Mouse (Mus musculus): ENCODE data around the gene Gm20388. TPM values are rescaled to one million over a fixed set of nuclear protein-coding genes. Genes with fewer than 3 reads are reported as not detected.

The Gm20388 gene
- polyA plus RNA-seq, 1 experiment from 2014 or later, result not detected

- Histone ChIP-seq H3K9ac (ENCODE audit: low read length) (no peak overlapping the region), H3K4me2 (ENCODE audit: low read length) (no peak overlapping the region), H3K4me3 (ENCODE audit: control insufficient read depth in 1 of 2, insufficient read depth in 1 of 2, low read depth in 1 of 2, low read length in 2 of 2) (no peak overlapping the region), H3K4me1 (ENCODE audit: control insufficient read depth in 2 of 2, insufficient read depth in 2 of 2, low read length in 2 of 2) (no peaks in the 10 kb centered on the region), H3K36me3 (ENCODE audit: control insufficient read depth, insufficient read depth, low read length) (no peaks in the 10 kb centered on the region), H3K27ac (replicated peaks in 1 of 2; ENCODE audit: control insufficient read depth in 1 of 2, insufficient read depth in 1 of 2, low read depth in 2 of 2, low read length in 2 of 2) (no peak overlapping the region), H3K9me3 (ENCODE audit: control insufficient read depth, low read length) (no peaks in the 10 kb centered on the region), H3K27me3 (ENCODE audit: control insufficient read depth, insufficient read depth, low read length) (peaks cover 4% of the 10 kb centered on the region; the same call in 1 of the 2 replicates)
- WGBS, result 54% methylated on average over 19 of the region's 19 CpGs
- ATAC-seq (ENCODE audit: insufficient number of reproducible peaks, insufficient read depth, low FRiP score, low read depth), result no peak
Observed at GRCm38 (mm10) chr8:121043719-121044440, 1133.2 kb downstream of the Gm20388 start.

GRCm38 (mm10) chr8:121047441-121047840, 1136.8 kb downstream of the Gm20388 start:
- no peak for ATAC-seq (ENCODE audit: insufficient number of reproducible peaks, insufficient read depth, low FRiP score, low read depth)
- H3K27ac ChIP-seq (replicated peaks in 1 of 2; ENCODE audit: control insufficient read depth in 1 of 2, insufficient read depth in 1 of 2, low read depth in 2 of 2, low read length in 2 of 2), result no peak overlapping the region
- WGBS, result 54% methylated on average over 9 of the region's 9 CpGs

GRCm38 (mm10) chr8:121058081-121058480, 1147.4 kb downstream of the Gm20388 start:
- H3K4me3 ChIP-seq (ENCODE audit: control insufficient read depth in 1 of 2, insufficient read depth in 1 of 2, low read depth in 1 of 2, low read length in 2 of 2), result no peak overlapping the region
- H3K36me3 ChIP-seq (ENCODE audit: control insufficient read depth, insufficient read depth, low read length), result no peaks in the 10 kb centered on the region
- no peak overlapping the region for H3K27ac ChIP-seq (replicated peaks in 1 of 2; ENCODE audit: control insufficient read depth in 1 of 2, insufficient read depth in 1 of 2, low read depth in 2 of 2, low read length in 2 of 2)
- H3K9ac ChIP-seq (ENCODE audit: low read length), result no peak overlapping the region
- H3K9me3 ChIP-seq (ENCODE audit: control insufficient read depth, low read length), result peaks cover 6% of the 10 kb centered on the region
- peaks cover 36% of the 10 kb centered on the region; the same call in 1 of the 2 replicates for H3K27me3 ChIP-seq (ENCODE audit: control insufficient read depth, insufficient read depth, low read length)
- no peak overlapping the region for H3K4me2 ChIP-seq (ENCODE audit: low read length)
- whole genome bisulfite sequencing, result 72% methylated on average over 9 of the region's 9 CpGs
- ATAC-seq (ENCODE audit: insufficient number of reproducible peaks, insufficient read depth, low FRiP score, low read depth), result no peak
- H3K4me1 ChIP-seq (ENCODE audit: control insufficient read depth in 2 of 2, insufficient read depth in 2 of 2, low read length in 2 of 2), result no peaks in the 10 kb centered on the region

More at GRCm38 (mm10) chr8:121047441-121047840, 1136.8 kb downstream of the Gm20388 start:
- Histone ChIP-seq H3K4me2 (ENCODE audit: low read length) (no peak overlapping the region), H3K9me3 (ENCODE audit: control insufficient read depth, low read length) (no peaks in the 10 kb centered on the region), H3K36me3 (ENCODE audit: control insufficient read depth, insufficient read depth, low read length) (no peaks in the 10 kb centered on the region), H3K4me3 (ENCODE audit: control insufficient read depth in 1 of 2, insufficient read depth in 1 of 2, low read depth in 1 of 2, low read length in 2 of 2) (no peak overlapping the region), H3K9ac (ENCODE audit: low read length) (no peak overlapping the region), H3K4me1 (ENCODE audit: control insufficient read depth in 2 of 2, insufficient read depth in 2 of 2, low read length in 2 of 2) (no peaks in the 10 kb centered on the region), H3K27me3 (ENCODE audit: control insufficient read depth, insufficient read depth, low read length) (peaks cover 4% of the 10 kb centered on the region)

GRCm38 (mm10) chr8:121059098-121059497, 1148.5 kb downstream of the Gm20388 start:
- Histone ChIP-seq H3K27me3 (ENCODE audit: control insufficient read depth, insufficient read depth, low read length) (peaks cover 37% of the 10 kb centered on the region; the same call in 1 of the 2 replicates), H3K27ac (replicated peaks in 1 of 2; ENCODE audit: control insufficient read depth in 1 of 2, insufficient read depth in 1 of 2, low read depth in 2 of 2, low read length in 2 of 2) (no peak overlapping the region), H3K4me3 (ENCODE audit: control insufficient read depth in 1 of 2, insufficient read depth in 1 of 2, low read depth in 1 of 2, low read length in 2 of 2) (no peak overlapping the region), H3K36me3 (ENCODE audit: control insufficient read depth, insufficient read depth, low read length) (no peaks in the 10 kb centered on the region), H3K4me2 (ENCODE audit: low read length) (no peak overlapping the region), H3K9ac (ENCODE audit: low read length) (no peak overlapping the region), H3K4me1 (ENCODE audit: control insufficient read depth in 2 of 2, insufficient read depth in 2 of 2, low read length in 2 of 2) (no peaks in the 10 kb centered on the region), H3K9me3 (ENCODE audit: control insufficient read depth, low read length) (peaks cover 6% of the 10 kb centered on the region)
- 73% methylated on average over 7 of the region's 7 CpGs for WGBS
- ATAC-seq (ENCODE audit: insufficient number of reproducible peaks, insufficient read depth, low FRiP score, low read depth), result no peak

- Histone ChIP-seq H3K4me3 (ENCODE audit: control insufficient read depth in 1 of 2, insufficient read depth in 1 of 2, low read depth in 1 of 2, low read length in 2 of 2) (no peak overlapping the region), H3K9me3 (ENCODE audit: control insufficient read depth, low read length) (peaks cover 6% of the 10 kb centered on the region), H3K9ac (ENCODE audit: low read length) (no peak overlapping the region), H3K4me1 (ENCODE audit: control insufficient read depth in 2 of 2, insufficient read depth in 2 of 2, low read length in 2 of 2) (no peaks in the 10 kb centered on the region), H3K27me3 (ENCODE audit: control insufficient read depth, insufficient read depth, low read length) (peaks cover 40% of the 10 kb centered on the region), H3K27ac (replicated peaks in 1 of 2; ENCODE audit: control insufficient read depth in 1 of 2, insufficient read depth in 1 of 2, low read depth in 2 of 2, low read length in 2 of 2) (no peak overlapping the region), H3K4me2 (ENCODE audit: low read length) (no peak overlapping the region), H3K36me3 (ENCODE audit: control insufficient read depth, insufficient read depth, low read length) (no peaks in the 10 kb centered on the region)
- 90% methylated on average over 6 of the region's 6 CpGs for WGBS
- ATAC-seq (ENCODE audit: insufficient number of reproducible peaks, insufficient read depth, low FRiP score, low read depth), result no peak
Observed at GRCm38 (mm10) chr8:121062521-121062920, 1151.9 kb downstream of the Gm20388 start.

- H3K9ac ChIP-seq (ENCODE audit: low read length), result no peak overlapping the region
- H3K27ac ChIP-seq (replicated peaks in 1 of 2; ENCODE audit: control insufficient read depth in 1 of 2, insufficient read depth in 1 of 2, low read depth in 2 of 2, low read length in 2 of 2), result no peak overlapping the region
- H3K4me1 ChIP-seq (ENCODE audit: control insufficient read depth in 2 of 2, insufficient read depth in 2 of 2, low read length in 2 of 2), result no peaks in the 10 kb centered on the region
- peaks cover 36% of the 10 kb centered on the region for H3K27me3 ChIP-seq (ENCODE audit: control insufficient read depth, insufficient read depth, low read length)
- no peak overlapping the region for H3K4me2 ChIP-seq (ENCODE audit: low read length)
- H3K36me3 ChIP-seq (ENCODE audit: control insufficient read depth, insufficient read depth, low read length), result no peaks in the 10 kb centered on the region
- ATAC-seq (ENCODE audit: insufficient number of reproducible peaks, insufficient read depth, low FRiP score, low read depth), result no peak
- WGBS, result 63% methylated on average over 13 of the region's 13 CpGs
- no peak overlapping the region for H3K4me3 ChIP-seq (ENCODE audit: control insufficient read depth in 1 of 2, insufficient read depth in 1 of 2, low read depth in 1 of 2, low read length in 2 of 2)
- H3K9me3 ChIP-seq (ENCODE audit: control insufficient read depth, low read length), result peaks cover 6% of the 10 kb centered on the region
Observed at GRCm38 (mm10) chr8:121063649-121064048, 1153.0 kb downstream of the Gm20388 start.

- no peak overlapping the region for H3K9ac ChIP-seq (ENCODE audit: low read length)
- no peak for ATAC-seq (ENCODE audit: insufficient number of reproducible peaks, insufficient read depth, low FRiP score, low read depth)
Observed at GRCm38 (mm10) chr8:121071454-121071853, 1160.8 kb downstream of the Gm20388 start.

More at GRCm38 (mm10) chr8:121071454-121071853, 1160.8 kb downstream of the Gm20388 start:
- peaks cover 3 to 7% of the 10 kb centered on the region in 2 experiments; a peak in 2 of 4 replicates for H3K4me1 ChIP-seq (ENCODE audit: control insufficient read depth in 2 of 2, insufficient read depth in 2 of 2, low read length in 2 of 2)
- no peak overlapping the region for H3K27ac ChIP-seq (replicated peaks in 1 of 2; ENCODE audit: control insufficient read depth in 1 of 2, insufficient read depth in 1 of 2, low read depth in 2 of 2, low read length in 2 of 2)
- H3K27me3 ChIP-seq (ENCODE audit: control insufficient read depth, insufficient read depth, low read length), result peaks cover 87% of the 10 kb centered on the region
- H3K4me2 ChIP-seq (ENCODE audit: low read length), result no peak overlapping the region
- no peaks in the 10 kb centered on the region for H3K36me3 ChIP-seq (ENCODE audit: control insufficient read depth, insufficient read depth, low read length)
- H3K4me3 ChIP-seq (ENCODE audit: control insufficient read depth in 1 of 2, insufficient read depth in 1 of 2, low read depth in 1 of 2, low read length in 2 of 2), result no peak overlapping the region
- WGBS, result 2% methylated on average over 12 of the region's 12 CpGs
- no peaks in the 10 kb centered on the region for H3K9me3 ChIP-seq (ENCODE audit: control insufficient read depth, low read length)

Measured in heart, embryonic 14.5 days (tissue).